Mouse (Mus musculus) small intestine, adult 2 months (tissue): ENCODE measurements around the gene Foxf2. TPM values are rescaled to one million over a fixed set of nuclear protein-coding genes. Genes with fewer than 3 reads are reported as not detected.
A peak's percentile ranks its signal among the peaks of the same experiment; 100 is the strongest.

ENCODE experiments used
- H3K27ac ChIP-seq: fragments of 200-500 bp; 2 replicates; pipeline ENCODE4 v1.5.1; 2012; ENCODE audit warnings: low read depth, low read length, control low read depth, inconsistent platforms; ENCODE audit not compliant: insufficient read depth
- H3K27me3 ChIP-seq: fragments of 200-500 bp; 2 replicates; pipeline ENCODE4 v1.6.1; 2012; ENCODE audit warnings: mild to moderate bottlenecking, moderate library complexity, low read length, inconsistent platforms; ENCODE audit not compliant: control insufficient read depth, insufficient read depth
- H3K36me3 ChIP-seq: fragments of 200-500 bp; 2 replicates; pipeline ENCODE4 v1.6.1; 2012; ENCODE audit warnings: mild to moderate bottlenecking, low read length, control low read depth, inconsistent platforms; ENCODE audit not compliant: control insufficient read depth, insufficient read depth
- H3K4me1 ChIP-seq: fragments of 200-500 bp; 2 replicates; pipeline ENCODE4 v1.6.1; 2012; ENCODE audit warnings: low read length, inconsistent platforms, mixed read lengths; ENCODE audit not compliant: control insufficient read depth, insufficient read depth, insufficient read length
- H3K4me3 ChIP-seq: fragments of 200-500 bp; 2 replicates; pipeline ENCODE4 v1.5.1; 2012; ENCODE audit warnings: low read depth, mild to moderate bottlenecking, control low read depth, inconsistent platforms, low read length, moderate library complexity
- CTCF ChIP-seq: fragments of 200-500 bp; IDR thresholded peaks from 2 replicates; pipeline ENCODE4 v1.5.1; 2012; ENCODE audit warnings: low read depth, mild to moderate bottlenecking, control low read depth, inconsistent platforms, low read length, moderate library complexity, mixed read lengths; ENCODE audit not compliant: insufficient replicate concordance, insufficient read length; ENCODE audit errors: extremely low read depth
- POLR2A ChIP-seq: fragments of 200-500 bp; IDR thresholded peaks from 2 replicates; pipeline ENCODE4 v1.6.1; 2012; ENCODE audit warnings: low read depth, mild to moderate bottlenecking, control low read depth, inconsistent platforms, low read length, moderate library complexity
- WGBS: fragments of 180-500 bp; shearing (Covaris S2); methylation state at CpG from one replicate; pipeline ENCODE4 v1.1.7; 2018; 5-methylcytosine and 5-hydroxymethylcytosine counted together
- polyA plus RNA-seq: library from polyadenylated mRNA; depleted of rRNA; stranded (reverse); fragments of >200 nt; gene quantifications from 2 replicates; pipeline ENCODE4 v1.2.3, GENCODE M21; 2012; rRNA removed

Gene Foxf2
- 28.4 and 41.4 TPM in 2 replicates for polyA plus RNA-seq

DNA sequence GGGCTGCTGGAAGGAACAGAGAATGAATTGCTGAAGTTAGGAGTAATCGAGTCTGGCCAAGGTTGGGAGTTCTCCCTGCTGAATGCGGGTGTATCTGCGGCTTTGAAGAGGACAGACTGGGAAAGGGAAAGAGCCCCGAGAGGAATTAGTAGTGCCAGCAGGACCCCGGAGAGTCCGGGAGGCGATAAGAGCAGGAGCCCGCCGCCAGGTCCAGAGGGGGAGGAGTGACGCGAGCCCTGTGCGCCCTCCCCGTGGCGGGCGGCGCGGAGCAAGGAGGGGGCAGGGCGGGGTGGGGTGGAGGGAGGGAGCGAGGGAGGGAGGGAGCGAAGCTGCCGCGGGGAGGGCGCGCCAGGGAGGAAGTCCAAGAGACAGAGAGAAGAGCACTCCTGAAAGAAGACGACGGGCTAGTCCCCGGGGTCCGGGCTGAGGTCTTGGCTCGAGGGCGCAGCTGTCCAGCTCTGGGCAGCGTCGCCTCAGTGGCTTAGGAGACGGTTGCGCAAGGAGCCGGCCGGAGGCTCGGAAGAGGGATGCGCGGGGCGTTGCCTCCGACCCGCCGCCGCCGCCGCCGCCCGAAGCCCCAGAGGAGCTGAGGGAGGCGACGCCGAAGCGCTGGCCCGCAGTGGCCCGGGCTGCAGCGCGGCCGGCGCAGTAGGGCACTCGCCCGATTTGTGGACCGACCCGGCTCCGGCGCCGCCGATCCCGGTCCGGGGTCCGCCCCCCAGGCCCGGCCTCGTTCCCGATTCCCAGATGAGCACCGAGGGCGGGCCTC, at the start of gene Foxf2:
Gene Foxf2 (plus strand): TSS at position 484 of the 769 bp plus-strand sequence.
- Histone ChIP-seq H3K36me3 (no peaks in the 10 kb centered on the region), H3K4me3 (peak within 1 kb of the TSS; percentile 60), H3K4me1 (peaks cover 6% of the 10 kb centered on the region; the same call in 1 of the 2 replicates), H3K27me3 (peaks cover 71% of the 10 kb centered on the region), H3K27ac (peak within 1 kb of the TSS; percentile 50)
- peak; percentile 23; the same call in 1 of the 2 replicates for TF ChIP-seq POLR2A
- TF ChIP-seq CTCF = no peak
- WGBS = under 1% methylated on average over 69 of the region's 74 CpGs

DNA sequence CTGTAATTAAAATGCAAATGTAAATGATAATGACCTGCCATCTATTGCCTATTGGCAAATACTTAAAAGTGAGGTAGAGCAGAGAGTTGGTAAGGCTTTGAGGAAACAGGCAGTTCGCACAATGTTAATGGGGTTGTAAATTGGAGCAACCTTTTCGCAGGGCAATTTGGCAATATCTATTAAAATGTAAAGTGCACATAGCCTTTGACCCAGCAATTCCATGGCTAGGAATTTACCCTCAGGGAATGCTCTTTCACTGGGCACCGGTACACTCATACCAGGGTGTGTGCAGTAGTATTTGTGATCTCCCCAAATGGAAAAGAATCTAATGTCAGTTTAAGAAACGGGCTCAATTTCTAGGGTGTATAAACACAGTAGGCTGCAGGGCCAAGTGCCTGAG, 48.9 kb upstream of the Foxf2 start:
- Histone ChIP-seq H3K4me1 (peaks cover 2% of the 10 kb centered on the region; the same call in 1 of the 2 replicates), H3K36me3 (no peaks in the 10 kb centered on the region), H3K4me3 (no peak overlapping the region), H3K27me3 (no peaks in the 10 kb centered on the region), H3K27ac (peak overlapping the region; percentile 43; the same call in 1 of the 2 replicates)
- TF ChIP-seq CTCF (no peak), POLR2A (no peak)
- WGBS = 26% methylated on average over 4 of the region's 4 CpGs

DNA sequence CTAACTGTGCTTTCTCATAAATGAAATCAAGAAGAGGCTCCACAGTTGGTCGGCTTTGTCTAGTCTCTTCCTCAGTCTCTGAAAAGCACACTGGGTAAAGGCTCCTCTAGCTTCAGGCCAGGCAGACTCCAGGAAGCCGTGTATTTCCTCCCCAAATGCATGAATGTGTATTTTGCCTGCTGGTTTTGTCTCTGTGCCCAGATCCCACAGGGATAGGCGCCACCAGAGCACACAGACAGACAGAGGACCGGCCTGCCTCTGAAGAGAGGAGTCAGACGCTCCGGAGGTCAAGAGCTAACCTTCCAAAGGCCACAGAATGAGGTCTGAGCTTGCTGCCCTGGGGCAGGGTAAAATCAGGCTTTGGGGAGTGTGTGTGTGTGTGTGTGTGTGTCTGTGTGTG, 48.0 kb upstream of the Foxf2 start:
- no peaks in the 10 kb centered on the region for H3K27me3 ChIP-seq
- 46% methylated on average over 6 of the region's 6 CpGs for WGBS
- no peak overlapping the region for H3K4me3 ChIP-seq
- H3K36me3 ChIP-seq = no peaks in the 10 kb centered on the region
- TF ChIP-seq CTCF (no peak), POLR2A (no peak)
- H3K27ac ChIP-seq = no peak overlapping the region
- H3K4me1 ChIP-seq = peaks cover 2% of the 10 kb centered on the region; the same call in 1 of the 2 replicates

GRCm38 (mm10) chr13:31578389-31578788, 47.2 kb upstream of the Foxf2 start:
- TF ChIP-seq CTCF (no peak), POLR2A (no peak)
- WGBS = 29% methylated on average over 10 of the region's 10 CpGs
- H3K27me3 ChIP-seq = no peaks in the 10 kb centered on the region

GRCm38 (mm10) chr13:31579866-31580265, 45.8 kb upstream of the Foxf2 start:
- no peak overlapping the region for H3K4me3 ChIP-seq
- peaks cover 2% of the 10 kb centered on the region; the same call in 1 of the 2 replicates for H3K27me3 ChIP-seq
- no peak for TF ChIP-seq POLR2A
- peak; percentile 80 for TF ChIP-seq CTCF
- no peaks in the 10 kb centered on the region for H3K36me3 ChIP-seq
- peaks cover 2% of the 10 kb centered on the region; the same call in 1 of the 2 replicates for H3K4me1 ChIP-seq
- no peak overlapping the region for H3K27ac ChIP-seq
- 28% methylated on average over 9 of the region's 9 CpGs for WGBS

More at GRCm38 (mm10) chr13:31578389-31578788, 47.2 kb upstream of the Foxf2 start:
- Histone ChIP-seq H3K4me3 (no peak overlapping the region), H3K27ac (no peak overlapping the region), H3K4me1 (peaks cover 2% of the 10 kb centered on the region; the same call in 1 of the 2 replicates), H3K36me3 (no peaks in the 10 kb centered on the region)

DNA sequence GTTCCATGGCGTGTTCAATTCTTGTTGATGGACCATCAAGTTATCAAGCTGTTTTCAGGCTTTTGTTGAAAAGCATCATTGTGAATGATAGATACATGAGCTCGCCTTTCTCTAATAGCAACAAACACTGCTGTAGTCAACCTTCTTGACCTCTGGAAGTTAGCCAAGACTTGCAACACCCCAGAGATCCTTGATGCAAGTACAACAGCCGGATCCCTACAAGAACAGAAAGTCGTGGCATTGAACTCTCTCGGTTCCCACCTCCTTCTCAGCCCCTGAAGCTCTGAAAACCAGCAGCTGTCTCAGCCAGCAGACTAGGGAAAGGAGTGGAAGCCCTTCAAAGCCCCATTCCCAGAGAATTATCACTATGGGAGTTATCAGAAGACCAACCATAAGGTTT, 38.3 kb upstream of the Foxf2 start:
- no peaks in the 10 kb centered on the region for H3K4me1 ChIP-seq
- H3K27ac ChIP-seq = no peak overlapping the region
- no peaks in the 10 kb centered on the region for H3K36me3 ChIP-seq
- TF ChIP-seq POLR2A (no peak), CTCF (no peak)
- H3K27me3 ChIP-seq = peaks cover 4% of the 10 kb centered on the region
- H3K4me3 ChIP-seq = no peak overlapping the region
- WGBS = 53% methylated on average over 5 of the region's 5 CpGs

GRCm38 (mm10) chr13:31599576-31599975, 26.0 kb upstream of the Foxf2 start:
- TF ChIP-seq CTCF (no peak), POLR2A (no peak)
- no peaks in the 10 kb centered on the region for H3K27me3 ChIP-seq
- H3K27ac ChIP-seq = no peak overlapping the region
- H3K4me3 ChIP-seq = no peak overlapping the region
- WGBS = 73% methylated on average over 5 of the region's 5 CpGs
- H3K36me3 ChIP-seq = no peaks in the 10 kb centered on the region
- H3K4me1 ChIP-seq = no peaks in the 10 kb centered on the region
